Mouse (Mus musculus): ENCODE measurements around the gene Syndig1l. TPM values are rescaled to one million over a fixed set of nuclear protein-coding genes. Genes with fewer than 3 reads are reported as not detected.

Syndig1l gene
- polyA plus RNA-seq, 1 experiment from 2014 or later: 1.1 TPM

GRCm38 (mm10) chr12:84640654-84641053 lies 58.0 kb downstream of the Syndig1l start, which contains the start of gene Vrtn:
TSS of gene Vrtn (plus strand) at chr12:84641019.
- Histone ChIP-seq H3K27me3 (ENCODE audit: control insufficient read depth, insufficient read depth, low read length) (peaks cover 44% of the 10 kb centered on the region), H3K4me2 (ENCODE audit: low read depth) (no peak within 1 kb of the TSS), H3K36me3 (ENCODE audit: control insufficient read depth, insufficient read depth, low read length) (no peaks in the 10 kb centered on the region), H3K4me1 (ENCODE audit: control insufficient read depth, insufficient read depth, low read length) (no peaks in the 10 kb centered on the region), H3K27ac (ENCODE audit: low read depth, low read length) (no peak within 1 kb of the TSS), H3K9ac (ENCODE audit: low read length) (no peak within 1 kb of the TSS), H3K4me3 (ENCODE audit: low read depth, low read length) (no peak within 1 kb of the TSS), H3K9me3 (ENCODE audit: control insufficient read depth, low read length) (no peaks in the 10 kb centered on the region)
- 6% methylated on average over 9 of the region's 9 CpGs for WGBS
- no peak for ATAC-seq (ENCODE audit: insufficient read depth, low FRiP score, low TSS enrichment)
- no peak for DNase-seq (ENCODE audit: low spot score)

GRCm38 (mm10) chr12:84640253-84640652 lies 58.4 kb downstream of the Syndig1l start:
- no peak for ATAC-seq (ENCODE audit: insufficient read depth, low FRiP score, low TSS enrichment)
- WGBS: 7% methylated on average over 6 of the region's 6 CpGs
- no peak overlapping the region for H3K4me3 ChIP-seq (ENCODE audit: low read depth, low read length)
- no peak overlapping the region for H3K9ac ChIP-seq (ENCODE audit: low read length)
- H3K4me2 ChIP-seq (ENCODE audit: low read depth): no peak overlapping the region
- H3K36me3 ChIP-seq (ENCODE audit: control insufficient read depth, insufficient read depth, low read length): no peaks in the 10 kb centered on the region
- no peaks in the 10 kb centered on the region for H3K9me3 ChIP-seq (ENCODE audit: control insufficient read depth, low read length)
- H3K27ac ChIP-seq (ENCODE audit: low read depth, low read length): no peak overlapping the region
- no peak for DNase-seq (ENCODE audit: low spot score)
- peaks cover 44% of the 10 kb centered on the region for H3K27me3 ChIP-seq (ENCODE audit: control insufficient read depth, insufficient read depth, low read length)
- H3K4me1 ChIP-seq (ENCODE audit: control insufficient read depth, insufficient read depth, low read length): no peaks in the 10 kb centered on the region

- Histone ChIP-seq H3K4me2 (ENCODE audit: low read depth) (no peak overlapping the region), H3K9me3 (ENCODE audit: control insufficient read depth, low read length) (no peaks in the 10 kb centered on the region), H3K27me3 (ENCODE audit: control insufficient read depth, insufficient read depth, low read length) (no peaks in the 10 kb centered on the region), H3K4me1 (ENCODE audit: control insufficient read depth, insufficient read depth, low read length) (no peaks in the 10 kb centered on the region), H3K36me3 (ENCODE audit: control insufficient read depth, insufficient read depth, low read length) (no peaks in the 10 kb centered on the region), H3K4me3 (ENCODE audit: low read depth, low read length) (no peak overlapping the region), H3K27ac (ENCODE audit: low read depth, low read length) (no peak overlapping the region), H3K9ac (ENCODE audit: low read length) (no peak overlapping the region)
- DNase-seq (ENCODE audit: low spot score): no peak
- WGBS: 78% methylated on average over 3 of the region's 3 CpGs
- no peak for ATAC-seq (ENCODE audit: insufficient read depth, low FRiP score, low TSS enrichment)
Measured at GRCm38 (mm10) chr12:84631867-84632266, 66.8 kb downstream of the Syndig1l start.

Other genes with a start within 250 kb of the Syndig1l start
- gene Aldh6a1, start 247.8 kb downstream of the Syndig1l start, polyA plus RNA-seq (2014; fragmentation: Nextera tagmentation; extraction: Ambion mirVana): 22.3 and 25.7 TPM in 2 replicates
- gene Lin52, start 247.4 kb downstream of the Syndig1l start, polyA plus RNA-seq (2014; fragmentation: Nextera tagmentation; extraction: Ambion mirVana): 33.7 and 36.1 TPM in 2 replicates
- gene Vsx2, start 129.1 kb downstream of the Syndig1l start, polyA plus RNA-seq (2014; fragmentation: Nextera tagmentation; extraction: Ambion mirVana): 7.3 and 7.4 TPM in 2 replicates
- 6.8 and 9.5 TPM in 2 replicates for gene Abcd4, start 81.4 kb downstream of the Syndig1l start, polyA plus RNA-seq (2014; fragmentation: Nextera tagmentation; extraction: Ambion mirVana)
- gene Vrtn, start 57.8 kb downstream of the Syndig1l start, polyA plus RNA-seq (2014; fragmentation: Nextera tagmentation; extraction: Ambion mirVana): not detected in 2 replicates
- 81.6 and 85.3 TPM in 2 replicates for gene Npc2, start 74.3 kb upstream of the Syndig1l start, polyA plus RNA-seq (2014; fragmentation: Nextera tagmentation; extraction: Ambion mirVana)
- 146 and 156 TPM in 2 replicates for gene Isca2, start 74.4 kb upstream of the Syndig1l start, polyA plus RNA-seq (2014; fragmentation: Nextera tagmentation; extraction: Ambion mirVana)
- gene Ltbp2, start 177.7 kb upstream of the Syndig1l start, polyA plus RNA-seq (2014; fragmentation: Nextera tagmentation; extraction: Ambion mirVana): 0.17 and 0.20 TPM in 2 replicates